Mouse (Mus musculus) kidney, adult 2 months (tissue): Measurements from ENCODE around the gene 9430015G10Rik.

Experiments used
- CTCF ChIP-seq: fragments of 200-500 bp; conservative IDR thresholded peaks from 2 replicates; pipeline ENCODE4 v1.5.1; 2011; ENCODE audit warnings: low read depth, mild to moderate bottlenecking, control low read depth, low read length, moderate library complexity, mixed read lengths; ENCODE audit not compliant: insufficient read depth, insufficient read length
- POLR2A ChIP-seq: fragments of 200-500 bp; IDR thresholded peaks from one replicate; pipeline ENCODE4 v1.6.1; 2011; ENCODE audit warnings: low read depth, low read length, control low read depth

GRCm38 (mm10) chr4:156133943-156134605 is 24.3 kb downstream of the 9430015G10Rik start:
- TF ChIP-seq CTCF, result no peak
- TF ChIP-seq POLR2A, result no peak
